Mouse (Mus musculus): ENCODE results near the gene Ltv1.

GRCm38 (mm10) chr10:13212326-13212725 is 19.4 kb upstream of the Ltv1 start:
- no peak for TF ChIP-seq CTCF (IDR thresholded peaks at IDR 0.05; ENCODE audit: borderline replicate concordance, insufficient read depth, low read length)
- TF ChIP-seq POLR2A (IDR thresholded peaks at IDR 0.05; ENCODE audit: low read depth, low read length), result no peak

Data from embryonic fibroblast, embryonic 13.5 days (primary cell).